Mouse (Mus musculus) heart, adult 2 months (tissue): ENCODE measurements at regions not wholly inside any gene's neighbourhood (a gene's known extent, or its start where the extent isn't known, plus 50 kb on each side); places are given as distances from the start of the nearest gene placed in this dataset.

ENCODE experiments used
- EP300 ChIP-seq: fragments of 200-500 bp; IDR thresholded peaks from 2 replicates; pipeline ENCODE4 v1.6.1; 2011; ENCODE audit warnings: low read depth, low read length, control low read depth; ENCODE audit not compliant: insufficient read depth
- POLR2A ChIP-seq: fragments of 200-500 bp; IDR thresholded peaks from 2 replicates; pipeline ENCODE4 v1.6.1; 2011; ENCODE audit warnings: mild to moderate bottlenecking, low read depth, low read length, control low read depth; ENCODE audit not compliant: insufficient read depth

GRCm38 (mm10) chr3:17805185-17805584 lies 143.0 kb upstream of the Cypt12 start:
- TF ChIP-seq POLR2A (no peak), EP300 (no peak)
